Mouse (Mus musculus): ENCODE measurements around the gene Nxt1.

Nxt1 gene

DNA sequence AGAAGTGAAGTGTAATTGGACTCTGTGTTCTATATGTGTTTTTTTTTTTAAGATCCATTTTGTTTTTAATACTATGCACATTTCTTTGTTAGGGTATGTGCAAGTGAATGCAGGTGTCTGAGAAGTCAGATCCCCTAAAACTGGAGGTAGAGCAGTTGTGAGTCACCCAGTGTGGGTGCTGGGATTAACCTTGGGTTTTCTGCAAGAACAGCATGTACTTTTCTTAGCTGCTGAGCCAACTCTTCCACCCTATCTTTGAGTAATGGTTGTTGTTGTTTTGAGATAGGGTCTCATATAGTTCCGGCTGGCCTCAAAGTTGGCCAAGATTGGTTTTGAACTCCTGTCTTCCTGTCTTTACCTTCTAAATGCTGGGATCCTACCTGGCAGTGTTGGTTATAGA, 10.6 kb downstream of the Nxt1 start:
- no peaks in the 10 kb centered on the region for H3K9me3 ChIP-seq (ENCODE audit: low read length)
- no peaks in the 10 kb centered on the region for H3K27me3 ChIP-seq (ENCODE audit: insufficient read depth, low read length)

GRCm38 (mm10) chr2:148684972-148685371, 12.6 kb downstream of the Nxt1 start:
- TF ChIP-seq POU5F1 (IDR thresholded peaks at IDR 0.05; ENCODE audit: borderline replicate concordance, low read length) (no peak), NANOG (IDR thresholded peaks at IDR 0.05; ENCODE audit: borderline replicate concordance, low read length) (no peak), CTCF (conservative IDR thresholded peaks at IDR 0.05; ENCODE audit: low read length) (no peak)

More for the DNA sequence above, 10.6 kb downstream of the Nxt1 start:
- TF ChIP-seq CTCF (conservative IDR thresholded peaks at IDR 0.05; ENCODE audit: low read length): no peak
- no peak for TF ChIP-seq NANOG (IDR thresholded peaks at IDR 0.05; ENCODE audit: borderline replicate concordance, low read length)
- no peak for TF ChIP-seq POU5F1 (IDR thresholded peaks at IDR 0.05; ENCODE audit: borderline replicate concordance, low read length)
- Histone ChIP-seq H3K36me3 (ENCODE audit: insufficient read depth, low read length) (peaks cover 50% of the 10 kb centered on the region), H3K4me3 (replicated peaks; ENCODE audit: low read length) (no peak overlapping the region), H3K4me1 (replicated peaks; ENCODE audit: low read depth, low read length) (peaks cover 46% of the 10 kb centered on the region)

DNA sequence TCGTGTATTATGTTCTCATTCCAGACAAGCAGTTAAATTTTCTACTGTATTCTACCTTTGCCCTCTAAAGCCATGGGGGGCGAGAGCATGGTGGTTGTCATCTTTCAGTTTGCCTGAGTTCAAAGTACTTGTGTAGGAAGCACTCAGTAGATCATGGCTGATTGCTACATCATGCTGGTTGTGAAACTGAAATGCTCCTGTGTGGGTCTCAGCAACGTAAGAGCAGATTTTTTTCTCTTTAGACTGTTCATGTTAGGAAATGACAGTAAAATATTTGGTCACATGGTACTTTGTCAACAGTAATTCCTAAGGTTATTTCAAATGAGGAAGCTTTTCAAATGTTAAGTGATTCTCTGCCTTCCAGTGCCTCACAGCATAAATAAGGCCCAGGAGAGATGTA, 13.3 kb downstream of the Nxt1 start:
- Histone ChIP-seq H3K36me3 (ENCODE audit: insufficient read depth, low read length) (peaks cover 72% of the 10 kb centered on the region), H3K4me1 (replicated peaks; ENCODE audit: low read depth, low read length) (peaks cover 26% of the 10 kb centered on the region), H3K27me3 (ENCODE audit: insufficient read depth, low read length) (no peaks in the 10 kb centered on the region), H3K9me3 (ENCODE audit: low read length) (no peaks in the 10 kb centered on the region), H3K4me3 (replicated peaks; ENCODE audit: low read length) (no peak overlapping the region)
- TF ChIP-seq CTCF (conservative IDR thresholded peaks at IDR 0.05; ENCODE audit: low read length): no peak
- TF ChIP-seq POU5F1 (IDR thresholded peaks at IDR 0.05; ENCODE audit: borderline replicate concordance, low read length): no peak
- no peak for TF ChIP-seq NANOG (IDR thresholded peaks at IDR 0.05; ENCODE audit: borderline replicate concordance, low read length)

More at GRCm38 (mm10) chr2:148684972-148685371, 12.6 kb downstream of the Nxt1 start:
- Histone ChIP-seq H3K36me3 (ENCODE audit: insufficient read depth, low read length) (peaks cover 65% of the 10 kb centered on the region), H3K4me3 (replicated peaks; ENCODE audit: low read length) (peak overlapping the region; percentile 45), H3K27me3 (ENCODE audit: insufficient read depth, low read length) (no peaks in the 10 kb centered on the region), H3K4me1 (replicated peaks; ENCODE audit: low read depth, low read length) (peaks cover 31% of the 10 kb centered on the region), H3K9me3 (ENCODE audit: low read length) (no peaks in the 10 kb centered on the region)

- H3K27me3 ChIP-seq (ENCODE audit: insufficient read depth, low read length): no peaks in the 10 kb centered on the region
- no peak overlapping the region for H3K4me3 ChIP-seq (replicated peaks; ENCODE audit: low read length)
- TF ChIP-seq POU5F1 (IDR thresholded peaks at IDR 0.05; ENCODE audit: borderline replicate concordance, low read length) (no peak), NANOG (IDR thresholded peaks at IDR 0.05; ENCODE audit: borderline replicate concordance, low read length) (no peak), CTCF (conservative IDR thresholded peaks at IDR 0.05; ENCODE audit: low read length) (no peak)
- H3K36me3 ChIP-seq (ENCODE audit: insufficient read depth, low read length): peaks cover 84% of the 10 kb centered on the region
- H3K9me3 ChIP-seq (ENCODE audit: low read length): no peaks in the 10 kb centered on the region
- H3K4me1 ChIP-seq (replicated peaks; ENCODE audit: low read depth, low read length): peaks cover 21% of the 10 kb centered on the region
Observed at GRCm38 (mm10) chr2:148686862-148687261, 14.5 kb downstream of the Nxt1 start.

GRCm38 (mm10) chr2:148687971-148688370, 15.6 kb downstream of the Nxt1 start:
- Histone ChIP-seq H3K36me3 (ENCODE audit: insufficient read depth, low read length) (peaks cover 93% of the 10 kb centered on the region), H3K27me3 (ENCODE audit: insufficient read depth, low read length) (no peaks in the 10 kb centered on the region), H3K4me3 (replicated peaks; ENCODE audit: low read length) (no peak overlapping the region), H3K4me1 (replicated peaks; ENCODE audit: low read depth, low read length) (peaks cover 17% of the 10 kb centered on the region), H3K9me3 (ENCODE audit: low read length) (no peaks in the 10 kb centered on the region)
- TF ChIP-seq NANOG (IDR thresholded peaks at IDR 0.05; ENCODE audit: borderline replicate concordance, low read length) (no peak), CTCF (conservative IDR thresholded peaks at IDR 0.05; ENCODE audit: low read length) (no peak), POU5F1 (IDR thresholded peaks at IDR 0.05; ENCODE audit: borderline replicate concordance, low read length) (no peak)

DNA sequence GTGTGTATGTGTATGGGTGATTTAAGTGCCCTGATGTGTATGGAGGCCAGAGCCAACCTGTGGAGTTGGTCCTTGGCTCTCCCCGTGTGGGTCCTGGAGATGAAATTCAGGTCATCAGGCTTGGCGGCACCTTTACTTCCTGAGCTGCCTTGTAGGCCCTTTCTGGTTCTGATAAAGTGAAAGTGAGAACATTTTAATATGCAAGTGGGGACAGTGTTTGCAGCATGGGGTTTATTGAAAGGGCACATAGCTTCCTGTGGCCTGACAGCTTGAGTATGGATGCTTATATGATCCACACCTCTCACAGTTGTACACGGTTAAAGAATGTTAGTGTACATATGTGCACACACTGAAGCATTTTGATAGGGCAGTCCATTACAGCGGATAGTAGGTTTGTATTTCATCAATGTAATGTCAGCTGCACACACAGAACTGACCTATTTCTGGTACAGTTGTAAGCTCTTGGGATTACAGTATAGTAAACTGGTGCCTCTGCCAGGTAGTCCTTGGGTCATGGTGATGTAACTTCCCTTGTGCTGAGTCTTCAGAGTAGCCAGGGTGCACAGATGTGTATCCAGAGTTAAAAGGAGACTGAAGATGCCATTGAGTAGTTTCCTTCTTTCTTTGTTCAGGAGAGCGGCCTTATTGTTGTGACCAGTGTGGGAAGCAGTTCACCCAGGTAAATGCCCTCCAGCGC, 17.2 kb downstream of the Nxt1 start:
- TF ChIP-seq POU5F1 (IDR thresholded peaks at IDR 0.05; ENCODE audit: borderline replicate concordance, low read length) (no peak), CTCF (conservative IDR thresholded peaks at IDR 0.05; ENCODE audit: low read length) (no peak), NANOG (IDR thresholded peaks at IDR 0.05; ENCODE audit: borderline replicate concordance, low read length) (no peak)
- Histone ChIP-seq H3K4me3 (replicated peaks; ENCODE audit: low read length) (no peak overlapping the region), H3K9me3 (ENCODE audit: low read length) (no peaks in the 10 kb centered on the region), H3K27me3 (ENCODE audit: insufficient read depth, low read length) (no peaks in the 10 kb centered on the region), H3K4me1 (replicated peaks; ENCODE audit: low read depth, low read length) (peaks cover 9% of the 10 kb centered on the region), H3K36me3 (ENCODE audit: insufficient read depth, low read length) (peaks cover 94% of the 10 kb centered on the region)

DNA sequence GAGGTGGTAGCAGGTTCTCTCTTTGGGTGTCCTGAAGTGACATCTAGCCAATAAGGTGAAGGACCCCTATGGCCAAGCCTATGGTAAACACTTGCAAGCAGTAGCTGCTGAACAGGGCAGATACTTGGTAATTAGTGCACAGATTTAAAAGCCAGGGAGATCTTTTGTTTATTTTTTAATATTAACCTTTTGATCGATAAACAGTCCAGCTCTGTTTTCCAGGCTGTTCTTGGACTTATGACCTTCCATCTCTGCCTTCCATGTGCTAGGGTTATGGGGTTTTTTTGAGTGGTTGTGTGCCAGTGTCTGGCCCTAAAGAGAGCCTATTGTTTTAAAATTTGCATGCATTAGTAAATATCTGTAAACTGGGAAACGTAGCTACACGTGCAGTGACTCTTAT, 17.9 kb downstream of the Nxt1 start:
- Histone ChIP-seq H3K4me1 (replicated peaks; ENCODE audit: low read depth, low read length) (peaks cover 3% of the 10 kb centered on the region), H3K36me3 (ENCODE audit: insufficient read depth, low read length) (peaks cover 94% of the 10 kb centered on the region), H3K27me3 (ENCODE audit: insufficient read depth, low read length) (no peaks in the 10 kb centered on the region), H3K9me3 (ENCODE audit: low read length) (no peaks in the 10 kb centered on the region), H3K4me3 (replicated peaks; ENCODE audit: low read length) (no peak overlapping the region)
- TF ChIP-seq CTCF (conservative IDR thresholded peaks at IDR 0.05; ENCODE audit: low read length) (no peak), NANOG (IDR thresholded peaks at IDR 0.05; ENCODE audit: borderline replicate concordance, low read length) (no peak), POU5F1 (IDR thresholded peaks at IDR 0.05; ENCODE audit: borderline replicate concordance, low read length) (no peak)

DNA sequence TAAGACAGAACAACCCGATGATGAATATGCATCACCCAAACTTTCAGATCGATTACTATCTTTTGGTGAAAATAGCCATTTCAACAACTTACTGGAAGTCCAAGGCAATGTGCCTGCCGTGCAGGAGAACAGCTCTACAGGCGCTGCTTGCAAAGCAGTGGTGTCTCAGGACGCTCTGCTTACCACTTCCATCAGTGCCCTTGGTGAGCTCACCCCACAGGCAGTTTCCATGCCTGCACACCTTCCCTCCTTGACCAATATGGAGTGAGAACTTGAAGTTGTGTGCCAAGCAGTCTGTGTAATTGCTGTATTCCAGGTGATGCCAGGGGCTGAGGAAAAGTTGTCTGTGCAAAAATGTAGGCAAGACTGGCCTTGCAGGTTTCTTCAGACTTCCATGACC, 18.4 kb downstream of the Nxt1 start:
- TF ChIP-seq POU5F1 (IDR thresholded peaks at IDR 0.05; ENCODE audit: borderline replicate concordance, low read length): no peak
- Histone ChIP-seq H3K9me3 (ENCODE audit: low read length) (no peaks in the 10 kb centered on the region), H3K36me3 (ENCODE audit: insufficient read depth, low read length) (peaks cover 92% of the 10 kb centered on the region), H3K27me3 (ENCODE audit: insufficient read depth, low read length) (no peaks in the 10 kb centered on the region), H3K4me1 (replicated peaks; ENCODE audit: low read depth, low read length) (no peaks in the 10 kb centered on the region; the same call in 1 of the 2 replicates), H3K4me3 (replicated peaks; ENCODE audit: low read length) (no peak overlapping the region)

- H3K4me3 ChIP-seq (replicated peaks; ENCODE audit: low read length): no peak overlapping the region
- TF ChIP-seq NANOG (IDR thresholded peaks at IDR 0.05; ENCODE audit: borderline replicate concordance, low read length) (peak; percentile 88), POU5F1 (IDR thresholded peaks at IDR 0.05; ENCODE audit: borderline replicate concordance, low read length) (no peak)
- peaks cover 38% of the 10 kb centered on the region for H3K4me1 ChIP-seq (replicated peaks; ENCODE audit: low read depth, low read length)
- H3K27me3 ChIP-seq (ENCODE audit: insufficient read depth, low read length): no peaks in the 10 kb centered on the region
- peaks cover 55% of the 10 kb centered on the region for H3K36me3 ChIP-seq (ENCODE audit: insufficient read depth, low read length)
- no peaks in the 10 kb centered on the region for H3K9me3 ChIP-seq (ENCODE audit: low read length)
Observed at GRCm38 (mm10) chr2:148698571-148698970, 26.2 kb downstream of the Nxt1 start.

All from E14TG2a.4 (cell line).